Mouse (Mus musculus): ENCODE results near the gene Sgf29.

DNA sequence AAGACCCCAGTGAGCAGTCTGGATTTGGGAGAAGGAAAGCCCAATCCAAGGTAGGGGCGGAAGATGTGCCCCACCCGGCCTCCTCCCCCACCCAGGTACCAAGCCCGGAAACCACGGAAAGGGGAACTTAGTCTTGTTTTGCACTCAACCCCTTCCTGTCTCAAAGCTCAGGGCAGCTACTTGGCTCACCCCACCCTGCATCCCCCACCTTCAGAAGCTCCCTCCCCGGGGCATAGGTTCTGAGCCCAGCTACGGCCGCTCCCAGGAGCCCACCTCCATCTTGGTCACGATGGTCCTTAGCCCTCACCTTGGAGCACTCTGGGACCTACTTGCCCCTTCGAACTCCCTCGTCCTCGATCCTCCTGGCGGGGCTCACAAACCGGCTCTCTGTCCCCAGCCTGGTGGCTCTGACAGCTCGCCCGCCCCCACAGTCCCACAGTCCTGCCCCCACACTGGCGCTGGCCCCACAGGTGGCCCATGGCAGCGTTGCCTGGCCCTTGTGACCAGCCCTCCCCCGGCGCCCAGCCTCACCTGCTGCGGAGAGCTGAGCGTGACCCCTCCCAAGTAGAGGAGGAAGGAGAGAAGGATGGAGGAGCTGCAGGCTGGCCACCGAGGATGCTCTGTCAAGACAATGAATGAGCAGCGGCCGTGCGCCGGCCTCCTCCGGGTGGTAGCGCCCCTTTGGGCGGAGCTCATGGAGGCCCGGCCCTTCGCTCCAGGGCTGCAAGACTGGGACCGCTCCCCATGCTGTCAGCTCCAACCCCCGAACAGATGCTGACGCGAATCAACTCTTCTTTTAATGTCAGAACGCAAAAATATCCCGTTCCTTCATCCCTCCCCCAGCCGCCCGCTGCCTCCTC lies 55.2 kb downstream of the Sgf29 start:
- TF ChIP-seq CTCF (IDR thresholded peaks at IDR 0.05; ENCODE audit: extremely low read depth, insufficient read depth, insufficient read length, insufficient replicate concordance) (no peak), POLR2A (IDR thresholded peaks at IDR 0.05; ENCODE audit: low read depth, low read length) (peak; percentile 96)

Measured in spleen, adult 2 months (tissue).